Mouse (Mus musculus) T-helper 1 cell (primary cell): ENCODE data around the gene Olfr683.
"Not testable (repeated sequence)": the region's sequence is repeated elsewhere in the genome, so short reads cannot be mapped to it uniquely, and the experiment has no call there.

ENCODE experiments used
- in situ Hi-C: fragments of 300-600 bp; cut with MboI, MseI; formaldehyde crosslinking; loops from one replicate; pipeline ENCODE4 v1.15.1; 2025; ENCODE audit warnings: high pct_unique_total_duplicates

Olfr683 gene

GRCm38 (mm10) chr7:105146912-105147311 is at the start of gene Olfr683:
Olfr683 (minus strand) TSS chr7:105147012.
- in situ Hi-C loops: no loop called here

- in situ Hi-C loops: no loop called here
These were observed 39.1 kb upstream of the Olfr683 start, which contains the start of gene Olfr685 for GRCm38 (mm10) chr7:105185912-105186311. Olfr685 (minus strand) TSS chr7:105186012.

GRCm38 (mm10) chr7:105170773-105171172 is 24.0 kb upstream of the Olfr683 start:
- in situ Hi-C loops: loop anchor here (5.0 to 10.0 kb wide), 2 partner anchors 793 to 1446 kb away; no protein-coding TSS in a partner anchor

- in situ Hi-C loops: no loop called here
These were observed 16.7 kb upstream of the Olfr683 start, which contains the start of gene Olfr684 for GRCm38 (mm10) chr7:105163553-105163952. Olfr684 (minus strand) TSS chr7:105163653.

GRCm38 (mm10) chr7:105141275-105141674 is 5.5 kb downstream of the Olfr683 start:
- in situ Hi-C loops: no loop called here

GRCm38 (mm10) chr7:105116536-105116935 is 30.3 kb downstream of the Olfr683 start, which contains the start of gene Olfr681:
Olfr681 (plus strand) TSS chr7:105116836.
- in situ Hi-C loops: no loop called here

- in situ Hi-C loops: not testable (repeated sequence)
These were observed 54.1 kb downstream of the Olfr683 start, which contains the start of gene Olfr680-ps1 for GRCm38 (mm10) chr7:105092717-105093116. Olfr680-ps1 (minus strand) TSS chr7:105092817.
